Mouse (Mus musculus): ENCODE data around the gene Plekhh2. TPM values are rescaled to one million over a fixed set of nuclear protein-coding genes. Genes with fewer than 3 reads are reported as not detected.
A peak's percentile ranks its signal among the peaks of the same experiment; 100 is the strongest.

Plekhh2 gene
- polyA plus RNA-seq (2014; fragmentation: Nextera tagmentation; extraction: Ambion mirVana), result 3.2 and 4.2 TPM in 2 replicates

GRCm38 (mm10) chr17:84511682-84512515 is at the start of gene Plekhh2:
Gene Plekhh2, plus strand, starts transcription at chr17:84511895.
- Histone ChIP-seq H3K4me1 (ENCODE audit: control insufficient read depth, insufficient read depth, low read length) (0 out of 2 replicates have a peak, but pooled peaks cover 2% of the 10 kb centered on the region), H3K9me3 (replicated peaks; ENCODE audit: control insufficient read depth, low read length) (no peaks in the 10 kb centered on the region), H3K36me3 (ENCODE audit: control insufficient read depth, insufficient read depth, low read length) (no peaks in the 10 kb centered on the region), H3K4me3 (ENCODE audit: low read depth, low read length) (peak within 1 kb of the TSS; percentile 72), H3K4me2 (peak within 1 kb of the TSS; percentile 98), H3K9ac (ENCODE audit: low read depth, low read length) (peak within 1 kb of the TSS; percentile 74), H3K27me3 (ENCODE audit: control insufficient read depth, insufficient read depth, low read length) (no peaks in the 10 kb centered on the region), H3K27ac (ENCODE audit: low read depth, low read length) (peak within 1 kb of the TSS; percentile 22; the same call in 1 of the 2 replicates)
- under 1% methylated on average over 78 of the region's 79 CpGs for WGBS (ENCODE audit: insufficient replicate concordance)
- peak; percentile 75 for ATAC-seq (replicated peaks; ENCODE audit: insufficient number of reproducible peaks, low FRiP score, low TSS enrichment)

GRCm38 (mm10) chr17:84465753-84466608 is 45.7 kb upstream of the Plekhh2 start, which contains the start of gene Thada:
Gene Thada, minus strand, starts transcription at chr17:84466205.
- Histone ChIP-seq H3K4me3 (ENCODE audit: low read depth, low read length) (peak within 1 kb of the TSS; percentile 93), H3K36me3 (ENCODE audit: control insufficient read depth, insufficient read depth, low read length) (no peaks in the 10 kb centered on the region), H3K9me3 (replicated peaks; ENCODE audit: control insufficient read depth, low read length) (no peaks in the 10 kb centered on the region), H3K27ac (ENCODE audit: low read depth, low read length) (peak within 1 kb of the TSS; percentile 73), H3K27me3 (ENCODE audit: control insufficient read depth, insufficient read depth, low read length) (no peaks in the 10 kb centered on the region), H3K4me2 (peak within 1 kb of the TSS; percentile 91), H3K9ac (ENCODE audit: low read depth, low read length) (peak within 1 kb of the TSS; percentile 93), H3K4me1 (ENCODE audit: control insufficient read depth, insufficient read depth, low read length) (peaks cover 7% of the 10 kb centered on the region)
- ATAC-seq (replicated peaks; ENCODE audit: insufficient number of reproducible peaks, low FRiP score, low TSS enrichment), result peak; percentile 98
- under 1% methylated on average over 67 of the region's 67 CpGs for WGBS (ENCODE audit: insufficient replicate concordance)

GRCm38 (mm10) chr17:84474312-84474711 is 37.4 kb upstream of the Plekhh2 start:
- no peaks in the 10 kb centered on the region for H3K27me3 ChIP-seq (ENCODE audit: control insufficient read depth, insufficient read depth, low read length)
- H3K9ac ChIP-seq (ENCODE audit: low read depth, low read length), result no peak overlapping the region
- H3K4me3 ChIP-seq (ENCODE audit: low read depth, low read length), result no peak overlapping the region
- no peaks in the 10 kb centered on the region for H3K4me1 ChIP-seq (ENCODE audit: control insufficient read depth, insufficient read depth, low read length)
- no peak overlapping the region for H3K4me2 ChIP-seq
- no peaks in the 10 kb centered on the region for H3K36me3 ChIP-seq (ENCODE audit: control insufficient read depth, insufficient read depth, low read length)
- H3K27ac ChIP-seq (ENCODE audit: low read depth, low read length), result no peak overlapping the region
- ATAC-seq (replicated peaks; ENCODE audit: insufficient number of reproducible peaks, low FRiP score, low TSS enrichment), result no peak
- no peaks in the 10 kb centered on the region for H3K9me3 ChIP-seq (replicated peaks; ENCODE audit: control insufficient read depth, low read length)
- WGBS (ENCODE audit: insufficient replicate concordance), result 59% methylated on average over 4 of the region's 4 CpGs

- no peaks in the 10 kb centered on the region for H3K36me3 ChIP-seq (ENCODE audit: control insufficient read depth, insufficient read depth, low read length)
- no peak for ATAC-seq (replicated peaks; ENCODE audit: insufficient number of reproducible peaks, low FRiP score, low TSS enrichment)
- no peak overlapping the region for H3K27ac ChIP-seq (ENCODE audit: low read depth, low read length)
- H3K4me1 ChIP-seq (ENCODE audit: control insufficient read depth, insufficient read depth, low read length), result no peaks in the 10 kb centered on the region
- H3K9ac ChIP-seq (ENCODE audit: low read depth, low read length), result no peak overlapping the region
- H3K4me2 ChIP-seq, result no peak overlapping the region
- no peaks in the 10 kb centered on the region for H3K9me3 ChIP-seq (replicated peaks; ENCODE audit: control insufficient read depth, low read length)
- H3K27me3 ChIP-seq (ENCODE audit: control insufficient read depth, insufficient read depth, low read length), result no peaks in the 10 kb centered on the region
- 79% methylated on average over 5 of the region's 5 CpGs for WGBS (ENCODE audit: insufficient replicate concordance)
- H3K4me3 ChIP-seq (ENCODE audit: low read depth, low read length), result no peak overlapping the region
These were observed 34.5 kb upstream of the Plekhh2 start for GRCm38 (mm10) chr17:84477176-84477575.

- no peak for ATAC-seq (replicated peaks; ENCODE audit: insufficient number of reproducible peaks, low FRiP score, low TSS enrichment)
- no peak overlapping the region for H3K27ac ChIP-seq (ENCODE audit: low read depth, low read length)
- H3K4me3 ChIP-seq (ENCODE audit: low read depth, low read length), result no peak overlapping the region
- no peaks in the 10 kb centered on the region for H3K36me3 ChIP-seq (ENCODE audit: control insufficient read depth, insufficient read depth, low read length)
- H3K4me1 ChIP-seq (ENCODE audit: control insufficient read depth, insufficient read depth, low read length), result no peaks in the 10 kb centered on the region
- no peak overlapping the region for H3K9ac ChIP-seq (ENCODE audit: low read depth, low read length)
- WGBS (ENCODE audit: insufficient replicate concordance), result 83% methylated on average over 4 of the region's 4 CpGs
- H3K9me3 ChIP-seq (replicated peaks; ENCODE audit: control insufficient read depth, low read length), result no peaks in the 10 kb centered on the region
- no peaks in the 10 kb centered on the region for H3K27me3 ChIP-seq (ENCODE audit: control insufficient read depth, insufficient read depth, low read length)
- no peak overlapping the region for H3K4me2 ChIP-seq
These were observed 33.4 kb upstream of the Plekhh2 start for GRCm38 (mm10) chr17:84478276-84478675.

- Histone ChIP-seq H3K9ac (ENCODE audit: low read depth, low read length) (no peak overlapping the region), H3K36me3 (ENCODE audit: control insufficient read depth, insufficient read depth, low read length) (no peaks in the 10 kb centered on the region), H3K27me3 (ENCODE audit: control insufficient read depth, insufficient read depth, low read length) (no peaks in the 10 kb centered on the region), H3K4me1 (ENCODE audit: control insufficient read depth, insufficient read depth, low read length) (no peaks in the 10 kb centered on the region), H3K4me3 (ENCODE audit: low read depth, low read length) (no peak overlapping the region), H3K4me2 (no peak overlapping the region), H3K27ac (ENCODE audit: low read depth, low read length) (no peak overlapping the region), H3K9me3 (replicated peaks; ENCODE audit: control insufficient read depth, low read length) (no peaks in the 10 kb centered on the region)
- WGBS (ENCODE audit: insufficient replicate concordance), result 54% methylated on average over 15 of the region's 15 CpGs
- ATAC-seq (replicated peaks; ENCODE audit: insufficient number of reproducible peaks, low FRiP score, low TSS enrichment), result no peak
These were observed 31.0 kb upstream of the Plekhh2 start for GRCm38 (mm10) chr17:84480464-84481355.

- H3K9ac ChIP-seq (ENCODE audit: low read depth, low read length), result no peak overlapping the region
- 77% methylated on average over 3 of the region's 3 CpGs for WGBS (ENCODE audit: insufficient replicate concordance)
- no peaks in the 10 kb centered on the region for H3K36me3 ChIP-seq (ENCODE audit: control insufficient read depth, insufficient read depth, low read length)
- H3K27ac ChIP-seq (ENCODE audit: low read depth, low read length), result no peak overlapping the region
- H3K9me3 ChIP-seq (replicated peaks; ENCODE audit: control insufficient read depth, low read length), result no peaks in the 10 kb centered on the region
- H3K27me3 ChIP-seq (ENCODE audit: control insufficient read depth, insufficient read depth, low read length), result no peaks in the 10 kb centered on the region
- no peaks in the 10 kb centered on the region for H3K4me1 ChIP-seq (ENCODE audit: control insufficient read depth, insufficient read depth, low read length)
- no peak overlapping the region for H3K4me3 ChIP-seq (ENCODE audit: low read depth, low read length)
- ATAC-seq (replicated peaks; ENCODE audit: insufficient number of reproducible peaks, low FRiP score, low TSS enrichment), result no peak
- H3K4me2 ChIP-seq, result no peak overlapping the region
These were observed 28.9 kb upstream of the Plekhh2 start for GRCm38 (mm10) chr17:84482831-84483230.

All from heart, embryonic 11.5 days (tissue).